Mouse (Mus musculus): ENCODE results near the gene Bloc1s2. TPM values are rescaled to one million over a fixed set of nuclear protein-coding genes. Genes with fewer than 3 reads are reported as not detected.

The Bloc1s2 gene
- 164 and 173 TPM in 2 replicates for polyA plus RNA-seq (2014; fragmentation: Nextera tagmentation; extraction: Ambion mirVana)

DNA sequence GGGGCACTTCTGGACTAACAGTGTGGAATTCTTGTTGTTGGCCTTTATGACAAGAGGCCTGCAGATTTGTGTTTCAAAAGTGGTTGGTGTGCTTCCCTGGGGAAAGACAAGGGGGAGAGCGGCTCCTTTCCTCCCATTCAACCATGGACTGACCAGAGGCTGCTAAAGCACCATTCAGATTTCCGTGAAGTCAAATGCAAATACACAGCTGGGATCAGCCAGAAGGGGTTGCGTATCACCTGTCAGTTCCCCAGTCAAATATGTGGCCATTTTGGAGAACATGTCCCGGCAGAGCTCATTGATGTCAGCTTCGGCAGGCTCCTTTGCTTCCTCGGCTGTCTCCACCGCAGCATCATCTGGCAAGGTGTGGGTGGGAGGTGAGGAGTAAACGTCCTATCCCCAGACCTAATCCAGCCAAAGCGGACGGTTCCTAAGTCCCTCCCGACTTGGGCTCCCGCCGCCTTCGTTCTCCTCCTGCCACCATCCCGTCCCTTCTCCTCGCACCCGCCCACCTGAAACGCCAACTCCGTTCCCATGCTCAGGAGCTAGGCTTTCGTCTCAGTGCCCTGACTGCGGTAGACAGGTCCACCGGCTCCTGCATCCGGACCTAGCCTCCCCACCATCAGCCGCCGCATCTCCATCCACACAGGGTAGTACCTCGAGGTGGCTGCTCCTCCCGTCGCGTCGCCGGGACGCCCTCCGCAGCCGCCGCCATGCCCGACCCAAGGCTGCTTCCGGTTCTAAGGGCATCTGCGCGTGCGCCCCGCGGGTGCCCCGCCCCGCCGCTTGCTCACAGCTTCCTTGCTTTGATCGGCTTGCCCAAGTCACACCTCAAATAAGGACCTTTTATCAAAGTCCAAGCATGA, at the start of gene Bloc1s2:
TSS of gene Bloc1s2 (minus strand) at position 745 of the 866 bp plus-strand sequence.
- Histone ChIP-seq H3K4me3 (replicated peaks; ENCODE audit: low read length) (peak within 1 kb of the TSS; percentile 56), H3K27me3 (ENCODE audit: control insufficient read depth, insufficient read depth, low read length) (no peaks in the 10 kb centered on the region; the same call in 1 of the 2 replicates), H3K27ac (peak within 1 kb of the TSS; percentile 46), H3K9ac (peak within 1 kb of the TSS; percentile 55), H3K36me3 (replicated peaks; ENCODE audit: control insufficient read depth, insufficient read depth) (peaks cover 37% of the 10 kb centered on the region), H3K9me3 (ENCODE audit: control insufficient read depth, low read length) (no peaks in the 10 kb centered on the region), H3K4me1 (replicated peaks; ENCODE audit: control insufficient read depth, insufficient read depth, low read length) (peaks cover 17% of the 10 kb centered on the region; the same call in 1 of the 2 replicates), H3K4me2 (replicated peaks) (peak within 1 kb of the TSS; percentile 73)
- DNase-seq (ENCODE audit: low spot score) (peak; percentile 88), ATAC-seq (ENCODE audit: low FRiP score) (peak; percentile 91)
- 2% methylated on average over 46 of the region's 46 CpGs for WGBS

DNA sequence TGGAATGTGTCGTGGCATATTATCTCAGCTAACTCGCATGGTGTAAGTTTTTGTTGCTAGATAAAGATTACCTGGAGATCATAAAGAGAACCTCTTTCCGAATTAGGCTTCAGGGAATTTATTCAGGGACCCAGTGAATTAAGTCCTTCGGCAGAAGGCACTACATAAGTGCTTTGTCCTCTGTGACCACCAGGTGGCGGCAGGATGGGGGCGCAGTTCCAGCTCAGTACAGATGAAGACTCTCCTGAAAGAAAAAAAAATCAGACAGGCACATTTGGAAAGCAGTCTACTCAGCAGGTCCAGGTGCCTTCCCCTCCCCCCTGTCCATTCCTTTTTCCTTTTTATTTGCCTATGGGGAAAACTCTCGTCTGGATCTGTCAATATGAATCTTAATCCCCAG, 48.9 kb upstream of the Bloc1s2 start:
- Histone ChIP-seq H3K4me1 (replicated peaks; ENCODE audit: control insufficient read depth, insufficient read depth, low read length) (no peaks in the 10 kb centered on the region), H3K4me3 (replicated peaks; ENCODE audit: low read length) (no peak overlapping the region), H3K27me3 (ENCODE audit: control insufficient read depth, insufficient read depth, low read length) (no peaks in the 10 kb centered on the region), H3K27ac (no peak overlapping the region), H3K9me3 (ENCODE audit: control insufficient read depth, low read length) (no peaks in the 10 kb centered on the region), H3K36me3 (replicated peaks; ENCODE audit: control insufficient read depth, insufficient read depth) (no peaks in the 10 kb centered on the region), H3K9ac (no peak overlapping the region), H3K4me2 (replicated peaks) (no peak overlapping the region)
- WGBS: 8% methylated on average over 7 of the region's 7 CpGs
- ATAC-seq (ENCODE audit: low FRiP score): no peak
- peak; percentile 73 for DNase-seq (ENCODE audit: low spot score)

DNA sequence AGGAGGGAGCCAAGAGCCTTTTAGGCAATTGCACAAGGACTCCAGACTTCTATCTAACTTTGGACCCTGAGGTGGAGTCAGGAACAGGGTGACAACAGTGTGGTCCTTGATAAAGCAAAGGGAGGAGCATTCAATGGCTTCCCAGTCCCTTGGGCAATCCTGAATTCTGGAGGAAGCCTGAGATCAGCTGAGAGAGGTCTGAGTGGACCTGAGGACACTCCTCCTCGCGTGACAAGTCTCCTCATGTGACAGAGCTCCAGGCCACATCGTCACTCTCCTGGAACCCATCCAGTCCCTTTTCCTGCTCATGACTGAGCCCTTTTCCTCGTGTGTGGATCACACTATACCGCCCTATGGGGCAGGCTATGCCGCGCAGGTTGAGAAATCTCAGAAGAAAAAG, 47.7 kb upstream of the Bloc1s2 start:
- Histone ChIP-seq H3K4me1 (replicated peaks; ENCODE audit: control insufficient read depth, insufficient read depth, low read length) (no peaks in the 10 kb centered on the region), H3K4me3 (replicated peaks; ENCODE audit: low read length) (no peak overlapping the region), H3K27ac (no peak overlapping the region), H3K4me2 (replicated peaks) (no peak overlapping the region), H3K9me3 (ENCODE audit: control insufficient read depth, low read length) (no peaks in the 10 kb centered on the region), H3K9ac (no peak overlapping the region), H3K36me3 (replicated peaks; ENCODE audit: control insufficient read depth, insufficient read depth) (no peaks in the 10 kb centered on the region), H3K27me3 (ENCODE audit: control insufficient read depth, insufficient read depth, low read length) (no peaks in the 10 kb centered on the region)
- 84% methylated on average over 7 of the region's 7 CpGs for WGBS
- no peak for ATAC-seq (ENCODE audit: low FRiP score)
- no peak for DNase-seq (ENCODE audit: low spot score)

DNA sequence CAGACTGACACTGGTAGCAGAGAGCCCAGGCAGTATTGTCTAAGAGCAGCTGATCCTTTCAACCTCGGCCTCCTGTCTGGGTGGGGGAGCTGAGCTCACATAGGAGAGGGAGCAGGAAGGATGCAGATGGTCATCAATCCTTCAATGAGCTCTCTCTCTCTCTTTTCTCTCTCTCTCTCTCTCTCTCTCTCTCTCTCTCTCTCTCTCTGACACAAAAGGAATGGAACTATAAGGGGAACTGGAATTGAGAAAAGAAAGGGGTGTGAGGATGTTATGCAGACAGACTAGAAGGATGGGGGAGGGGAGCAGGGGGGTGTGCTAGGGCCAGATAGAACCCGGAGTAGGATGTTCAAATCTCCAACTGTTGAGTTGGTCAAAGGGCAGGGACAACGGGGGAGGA, 46.1 kb upstream of the Bloc1s2 start, which contains the start of gene Pkd2l1:
TSS of gene Pkd2l1 (minus strand) at position 101 of the 400 bp plus-strand sequence.
- Histone ChIP-seq H3K4me1 (replicated peaks; ENCODE audit: control insufficient read depth, insufficient read depth, low read length) (no peaks in the 10 kb centered on the region), H3K9ac (no peak within 1 kb of the TSS), H3K27ac (no peak within 1 kb of the TSS), H3K36me3 (replicated peaks; ENCODE audit: control insufficient read depth, insufficient read depth) (no peaks in the 10 kb centered on the region), H3K4me3 (replicated peaks; ENCODE audit: low read length) (no peak within 1 kb of the TSS), H3K27me3 (ENCODE audit: control insufficient read depth, insufficient read depth, low read length) (no peaks in the 10 kb centered on the region), H3K9me3 (ENCODE audit: control insufficient read depth, low read length) (no peaks in the 10 kb centered on the region), H3K4me2 (replicated peaks) (no peak within 1 kb of the TSS)
- ATAC-seq (ENCODE audit: low FRiP score) (no peak), DNase-seq (ENCODE audit: low spot score) (no peak)
- 50% methylated on average over 3 of the region's 3 CpGs for WGBS

DNA sequence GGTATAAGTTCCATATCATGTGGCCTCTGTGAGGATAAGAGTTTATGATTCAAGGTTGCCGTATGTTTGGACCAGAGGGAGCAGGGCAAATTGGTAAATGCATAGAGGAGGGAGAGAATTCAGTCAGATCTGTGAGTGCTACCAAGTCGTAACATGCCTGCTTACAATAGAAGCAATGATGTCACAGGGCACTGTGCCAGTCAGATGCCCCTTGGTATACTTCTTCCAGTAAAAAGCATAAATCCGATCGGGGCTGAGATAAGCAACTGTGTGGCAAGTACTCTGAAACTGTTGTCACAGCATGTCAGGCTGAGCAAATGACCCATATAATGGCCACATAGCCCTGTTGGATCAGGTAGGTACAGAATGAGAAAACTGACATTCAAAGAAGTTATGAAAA, 42.8 kb upstream of the Bloc1s2 start:
- H3K36me3 ChIP-seq (replicated peaks; ENCODE audit: control insufficient read depth, insufficient read depth): no peaks in the 10 kb centered on the region
- no peak for DNase-seq (ENCODE audit: low spot score)
- no peak for ATAC-seq (ENCODE audit: low FRiP score)
- no peak overlapping the region for H3K4me2 ChIP-seq (replicated peaks)
- H3K4me1 ChIP-seq (replicated peaks; ENCODE audit: control insufficient read depth, insufficient read depth, low read length): no peaks in the 10 kb centered on the region
- H3K27ac ChIP-seq: no peak overlapping the region
- no peaks in the 10 kb centered on the region for H3K9me3 ChIP-seq (ENCODE audit: control insufficient read depth, low read length)
- WGBS: 89% methylated on average over 4 of the region's 4 CpGs
- H3K27me3 ChIP-seq (ENCODE audit: control insufficient read depth, insufficient read depth, low read length): no peaks in the 10 kb centered on the region
- no peak overlapping the region for H3K9ac ChIP-seq
- no peak overlapping the region for H3K4me3 ChIP-seq (replicated peaks; ENCODE audit: low read length)

DNA sequence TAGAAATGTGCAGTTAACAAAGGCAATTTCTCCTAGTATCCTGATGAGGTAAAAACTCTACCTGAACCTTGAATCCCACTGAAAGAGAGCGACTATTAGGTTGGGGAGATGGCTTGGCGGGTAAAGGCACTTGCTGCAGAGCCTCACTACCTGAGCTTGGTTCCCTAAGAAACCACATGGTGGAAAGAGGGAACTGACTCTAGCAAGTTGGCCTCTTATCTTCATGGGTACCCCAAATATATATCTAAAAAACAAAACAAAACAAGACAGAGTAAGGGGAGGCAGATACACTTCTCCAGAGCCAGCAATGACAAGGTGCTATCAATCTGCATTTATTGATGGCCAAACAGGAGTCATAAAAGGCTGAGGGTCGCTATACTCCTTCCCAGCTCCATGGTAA, 37.7 kb upstream of the Bloc1s2 start:
- ATAC-seq (ENCODE audit: low FRiP score) (no peak), DNase-seq (ENCODE audit: low spot score) (no peak)
- no peak overlapping the region for H3K4me3 ChIP-seq (replicated peaks; ENCODE audit: low read length)
- WGBS: 64% methylated on average over 3 of the region's 3 CpGs
- H3K4me1 ChIP-seq (replicated peaks; ENCODE audit: control insufficient read depth, insufficient read depth, low read length): no peaks in the 10 kb centered on the region
- no peak overlapping the region for H3K4me2 ChIP-seq (replicated peaks)
- no peak overlapping the region for H3K27ac ChIP-seq
- H3K9ac ChIP-seq: no peak overlapping the region
- H3K36me3 ChIP-seq (replicated peaks; ENCODE audit: control insufficient read depth, insufficient read depth): no peaks in the 10 kb centered on the region
- H3K9me3 ChIP-seq (ENCODE audit: control insufficient read depth, low read length): no peaks in the 10 kb centered on the region
- H3K27me3 ChIP-seq (ENCODE audit: control insufficient read depth, insufficient read depth, low read length): no peaks in the 10 kb centered on the region

DNA sequence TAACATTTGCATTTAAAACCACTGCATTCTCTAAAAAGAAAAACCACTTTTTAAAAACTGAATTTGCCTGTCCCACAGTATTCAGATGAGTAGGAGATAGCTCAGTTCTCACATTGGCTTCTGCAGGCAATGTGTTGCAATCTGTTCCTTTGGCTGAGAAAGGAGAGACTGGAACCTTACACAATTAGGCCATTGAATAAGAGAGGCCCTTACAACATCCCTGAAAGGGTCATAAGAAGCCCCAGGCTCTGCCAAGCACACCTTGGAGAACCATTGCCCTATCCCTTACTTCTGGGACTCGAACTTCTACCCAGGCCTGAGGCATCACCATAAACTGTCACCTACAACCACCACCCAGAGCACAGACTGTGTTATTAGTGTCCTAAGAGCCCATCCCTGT, 34.3 kb upstream of the Bloc1s2 start:
- Histone ChIP-seq H3K9me3 (ENCODE audit: control insufficient read depth, low read length) (0 out of 2 replicates have a peak, but pooled peaks cover 13% of the 10 kb centered on the region), H3K27ac (no peak overlapping the region), H3K4me2 (replicated peaks) (no peak overlapping the region), H3K4me3 (replicated peaks; ENCODE audit: low read length) (no peak overlapping the region), H3K4me1 (replicated peaks; ENCODE audit: control insufficient read depth, insufficient read depth, low read length) (no peaks in the 10 kb centered on the region), H3K9ac (no peak overlapping the region), H3K27me3 (ENCODE audit: control insufficient read depth, insufficient read depth, low read length) (no peaks in the 10 kb centered on the region), H3K36me3 (replicated peaks; ENCODE audit: control insufficient read depth, insufficient read depth) (no peaks in the 10 kb centered on the region)
- WGBS: 91% methylated on average over 1 of the region's 1 CpGs
- no peak for ATAC-seq (ENCODE audit: low FRiP score)
- no peak for DNase-seq (ENCODE audit: low spot score)

DNA sequence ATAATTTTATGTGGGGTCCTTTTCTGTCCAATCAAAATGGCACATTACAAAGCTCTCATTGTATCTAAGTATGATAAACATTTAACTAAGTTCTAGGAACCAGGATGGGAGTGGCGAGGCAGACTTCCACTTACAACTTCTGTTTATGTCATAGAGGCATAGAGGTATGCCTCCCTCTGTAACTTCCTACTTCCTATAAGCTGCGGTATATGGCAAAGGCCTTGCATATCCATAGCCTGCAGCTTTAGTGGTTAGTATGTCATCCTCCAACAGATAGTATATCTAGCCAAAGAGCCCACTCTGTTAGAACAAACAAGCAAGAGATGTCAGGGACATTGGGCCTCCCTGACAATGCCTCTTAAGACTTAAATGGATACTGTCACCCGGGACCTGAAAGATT, 30.5 kb upstream of the Bloc1s2 start:
- H3K27ac ChIP-seq: no peak overlapping the region
- H3K9ac ChIP-seq: no peak overlapping the region
- H3K4me3 ChIP-seq (replicated peaks; ENCODE audit: low read length): no peak overlapping the region
- H3K27me3 ChIP-seq (ENCODE audit: control insufficient read depth, insufficient read depth, low read length): no peaks in the 10 kb centered on the region
- ATAC-seq (ENCODE audit: low FRiP score) (no peak), DNase-seq (ENCODE audit: low spot score) (no peak)
- H3K4me1 ChIP-seq (replicated peaks; ENCODE audit: control insufficient read depth, insufficient read depth, low read length): no peaks in the 10 kb centered on the region
- 0 out of 2 replicates have a peak, but pooled peaks cover 13% of the 10 kb centered on the region for H3K9me3 ChIP-seq (ENCODE audit: control insufficient read depth, low read length)
- H3K36me3 ChIP-seq (replicated peaks; ENCODE audit: control insufficient read depth, insufficient read depth): no peaks in the 10 kb centered on the region
- WGBS: 92% methylated on average over 3 of the region's 3 CpGs
- no peak overlapping the region for H3K4me2 ChIP-seq (replicated peaks)

DNA sequence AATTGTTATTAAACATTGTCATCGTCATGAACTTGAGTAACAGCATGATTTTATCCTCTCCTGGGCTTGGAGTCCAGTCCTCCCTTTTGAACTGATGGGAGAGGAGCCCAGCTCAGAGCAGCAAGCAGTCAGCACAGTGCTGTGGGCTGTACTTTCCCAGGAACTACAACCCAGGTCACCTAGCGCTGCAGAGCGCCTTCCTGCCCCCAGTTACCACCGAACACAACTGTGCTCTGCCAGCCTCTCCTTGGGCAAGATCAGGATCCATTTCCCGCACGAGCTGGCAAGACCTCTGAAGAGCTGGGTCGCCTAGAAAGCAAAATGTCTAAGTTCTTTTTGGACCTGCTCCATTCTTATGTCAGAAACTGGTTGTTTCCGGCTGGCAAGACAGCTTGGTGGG, 28.6 kb upstream of the Bloc1s2 start:
- DNase-seq (ENCODE audit: low spot score): no peak
- Histone ChIP-seq H3K4me2 (replicated peaks) (no peak overlapping the region), H3K9ac (no peak overlapping the region), H3K36me3 (replicated peaks; ENCODE audit: control insufficient read depth, insufficient read depth) (no peaks in the 10 kb centered on the region), H3K4me3 (replicated peaks; ENCODE audit: low read length) (no peak overlapping the region), H3K4me1 (replicated peaks; ENCODE audit: control insufficient read depth, insufficient read depth, low read length) (no peaks in the 10 kb centered on the region), H3K27me3 (ENCODE audit: control insufficient read depth, insufficient read depth, low read length) (no peaks in the 10 kb centered on the region), H3K27ac (no peak overlapping the region), H3K9me3 (ENCODE audit: control insufficient read depth, low read length) (0 out of 2 replicates have a peak, but pooled peaks cover 13% of the 10 kb centered on the region)
- ATAC-seq (ENCODE audit: low FRiP score): no peak
- WGBS: 73% methylated on average over 8 of the region's 8 CpGs
